Mouse (Mus musculus): ENCODE results near the gene Crbn.

Crbn gene

DNA sequence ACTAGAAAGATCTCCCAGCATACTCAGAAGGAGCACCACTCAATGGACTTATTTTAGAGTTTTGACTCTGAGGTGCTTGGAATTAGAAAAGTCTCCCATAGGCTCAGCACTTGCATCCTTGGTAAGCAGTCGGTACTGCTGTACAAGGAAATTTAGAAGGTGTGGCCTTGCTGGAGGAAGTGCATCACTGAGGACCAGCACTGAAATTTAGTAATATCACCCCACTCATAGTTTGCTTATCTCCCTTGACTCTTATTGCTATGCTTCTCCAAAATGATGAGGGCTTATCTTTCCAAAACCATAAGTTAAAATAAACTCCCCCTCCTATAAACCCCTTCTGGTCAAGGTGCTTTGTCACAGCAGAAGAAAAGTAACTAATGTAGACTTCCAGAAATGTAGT lies 38.4 kb downstream of the Crbn start:
- no peak for DNase-seq

DNA sequence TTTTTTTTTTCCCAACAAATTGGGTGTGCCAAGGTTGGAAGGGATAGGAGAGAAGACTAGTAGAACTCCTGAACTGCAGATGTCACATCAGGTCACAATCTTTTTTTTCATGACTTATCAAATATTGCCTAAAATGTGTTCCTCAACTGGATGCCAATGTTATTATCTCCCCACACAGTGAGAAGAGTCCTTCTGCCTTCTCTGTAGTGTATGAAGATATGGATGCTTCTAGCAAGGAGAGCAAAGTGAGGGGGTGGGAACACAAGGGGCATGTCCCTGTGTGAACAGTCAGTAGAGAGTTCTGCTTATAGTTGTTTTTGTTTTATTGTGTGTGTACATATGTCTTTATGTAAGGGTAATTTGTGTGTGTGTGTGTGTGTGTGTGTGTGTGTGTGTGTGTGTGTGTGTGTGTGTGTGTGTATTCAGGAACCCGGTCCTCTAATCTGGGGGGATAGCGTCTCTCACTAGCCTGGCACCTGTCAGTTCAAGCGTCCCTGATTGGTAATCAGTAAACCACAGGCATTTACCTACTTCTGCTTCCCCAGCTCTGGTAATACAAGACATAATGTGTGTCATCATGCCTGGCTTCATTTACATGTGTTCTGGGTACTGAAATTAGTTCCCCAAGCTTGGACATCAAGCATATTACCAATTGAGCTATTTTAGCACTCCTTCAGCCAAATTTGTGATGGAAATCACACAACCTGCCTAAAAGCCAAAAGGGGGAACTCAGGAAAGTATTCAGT lies 39.2 kb downstream of the Crbn start:
- DNase-seq, result no peak

GRCm38 (mm10) chr6:106758299-106758698 lies 41.6 kb downstream of the Crbn start:
- DNase-seq, result no peak

DNA sequence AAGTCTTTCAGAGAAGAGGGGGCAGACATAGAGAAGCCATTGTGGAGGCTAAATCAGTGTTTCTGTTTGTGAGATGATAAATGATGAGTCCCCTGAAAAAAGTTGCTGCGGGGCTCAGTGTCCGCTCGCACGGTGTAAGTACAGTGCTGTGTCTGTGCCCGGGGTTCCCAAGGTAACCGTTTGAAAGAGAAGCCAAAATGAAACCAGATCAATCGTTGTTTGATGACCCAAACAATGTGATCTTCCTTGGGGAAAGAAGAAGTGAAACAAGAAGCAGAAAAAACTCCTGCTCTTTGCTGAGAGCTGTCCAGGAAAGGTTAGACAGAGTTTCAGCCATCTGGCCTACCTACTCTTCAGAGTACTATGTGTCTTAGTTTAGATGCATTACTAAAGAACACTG lies 49.6 kb downstream of the Crbn start:
- no peak for DNase-seq

DNA sequence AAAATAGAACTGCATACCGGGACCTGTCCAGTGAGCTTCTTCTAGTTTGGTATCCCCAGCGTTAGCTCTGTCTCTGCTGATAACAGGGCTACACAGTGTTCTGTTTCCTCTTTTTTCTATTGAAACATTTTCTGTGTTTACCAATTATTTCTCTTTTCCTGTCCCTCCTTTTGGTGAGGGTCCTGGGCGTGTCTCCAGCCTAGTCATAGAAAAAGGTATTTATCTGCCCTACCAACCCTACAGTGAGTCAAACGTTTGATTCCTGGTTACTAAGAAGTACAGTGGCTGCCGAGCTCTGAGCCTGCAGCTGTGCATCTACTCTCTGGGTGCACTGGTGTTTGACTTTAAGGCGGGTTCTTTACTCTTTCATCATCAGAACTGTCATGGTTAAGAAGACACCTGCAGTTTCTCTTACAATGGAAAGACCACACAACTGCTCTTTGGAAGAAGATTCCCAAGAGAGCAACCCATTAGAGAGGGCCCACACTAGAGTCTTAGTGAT lies 50.9 kb downstream of the Crbn start, which contains the start of gene Il5ra:
Gene Il5ra (minus strand): TSS at position 151 of the 502 bp plus-strand sequence.
- DNase-seq, result no peak

GRCm38 (mm10) chr6:106747804-106748203 lies 52.1 kb downstream of the Crbn start:
- DNase-seq, result no peak

GRCm38 (mm10) chr6:106747251-106747650 lies 52.6 kb downstream of the Crbn start:
- DNase-seq, result no peak

DNA sequence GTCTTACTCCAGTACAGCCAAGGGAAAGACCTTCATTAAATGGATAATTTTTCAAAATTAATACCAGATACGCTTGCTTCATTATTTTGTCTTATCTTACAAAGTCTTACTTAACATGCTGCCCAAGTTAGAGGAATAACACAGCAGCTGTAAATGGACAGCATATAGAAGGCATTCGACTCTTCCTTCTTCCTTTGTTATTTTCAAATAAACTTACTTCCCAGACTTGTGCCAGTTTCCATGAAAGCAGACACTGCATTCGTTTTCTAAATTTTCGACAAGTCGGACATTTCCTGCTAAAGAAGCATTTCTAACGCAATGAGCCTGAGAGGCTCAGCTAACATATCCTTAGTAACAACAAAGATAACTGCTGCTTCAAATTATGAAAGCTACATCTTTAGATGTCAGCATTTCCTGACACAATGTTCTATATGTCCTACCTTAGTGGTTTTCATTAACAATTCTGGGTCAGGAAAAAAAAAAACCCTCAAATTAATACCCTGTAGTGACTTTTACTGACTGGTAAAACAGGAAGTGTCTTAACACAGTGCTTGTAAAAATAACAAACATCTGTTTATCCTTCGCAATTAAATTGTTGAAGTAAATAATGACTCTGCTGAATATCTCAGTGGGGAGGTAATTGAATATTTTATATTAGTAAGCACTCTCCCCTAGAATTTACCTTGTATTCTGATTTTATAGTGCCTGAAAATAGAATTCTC lies 54.0 kb downstream of the Crbn start:
- no peak for DNase-seq

DNA sequence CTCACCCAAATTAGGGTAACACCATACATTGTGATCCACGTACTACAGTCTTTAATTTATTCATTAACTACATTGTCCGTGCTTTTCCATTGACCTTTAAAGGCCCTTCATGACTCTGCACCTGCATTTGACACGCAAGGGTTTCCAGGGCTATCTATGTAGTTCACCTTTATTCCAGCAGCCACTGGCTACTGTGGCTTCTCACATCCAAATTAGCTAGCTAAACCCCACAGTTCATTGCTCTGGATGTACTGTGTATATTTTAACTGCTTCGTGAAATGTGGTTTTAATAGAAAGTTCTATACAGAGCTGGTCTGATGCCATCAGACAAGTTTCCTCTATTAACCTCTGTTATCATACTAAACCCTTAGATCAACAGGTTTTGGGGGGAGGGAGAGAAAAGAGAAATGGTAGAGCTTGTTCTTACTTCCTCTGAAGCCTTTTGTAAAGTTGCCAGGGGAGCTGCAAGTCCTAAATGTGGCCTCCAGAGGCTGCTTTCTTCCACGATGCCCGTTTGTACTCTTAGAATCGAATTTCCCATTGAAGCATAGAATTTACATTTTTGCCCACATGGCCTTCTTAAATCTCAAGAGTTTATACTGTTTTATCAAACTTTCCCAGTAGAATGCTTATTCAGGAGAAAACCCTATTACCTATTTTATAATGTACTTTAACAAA lies 56.2 kb downstream of the Crbn start:
- no peak for DNase-seq

- DNase-seq, result no peak
These were observed 59.5 kb downstream of the Crbn start for GRCm38 (mm10) chr6:106740244-106740825.

GRCm38 (mm10) chr6:106738229-106738628 lies 61.6 kb downstream of the Crbn start:
- no peak for DNase-seq

- DNase-seq, result no peak
These were observed 67.3 kb downstream of the Crbn start for GRCm38 (mm10) chr6:106732563-106732962.
